ENCODE assay signal across 22 mouse cellular contexts in the genomic region with DNA sequence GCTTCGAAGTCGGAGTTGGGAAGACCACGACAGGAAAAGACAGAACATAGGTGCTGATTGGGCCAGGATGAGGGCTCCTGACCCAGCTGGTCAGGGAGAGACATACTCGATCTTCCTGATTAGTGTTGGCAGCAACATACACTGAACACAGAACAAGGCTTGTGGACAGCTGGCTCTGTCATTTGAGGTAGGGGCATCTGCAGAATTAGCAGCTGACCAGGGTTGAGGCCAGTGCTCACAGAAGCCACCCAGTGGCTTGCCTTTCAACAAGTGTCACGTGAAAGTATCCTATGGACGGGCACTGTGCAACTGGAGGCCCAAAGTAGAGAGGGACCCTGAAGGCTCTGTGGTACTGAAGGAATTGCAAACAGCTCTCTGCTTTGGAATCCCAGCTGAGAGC.
DNase-seq lines count a peak whose midpoint lies in the region; ATAC-seq and TF ChIP-seq lines count a peak whose summit lies in the region.
"Had no signal": no experiment of that assay in that cellular context is flagged by ENCODE, and none has a peak within 500 bp of the region (broad histone marks: within the 10 kb centered on the region; RNA-seq: fewer than 3 reads in every experiment).

No protein-coding gene starts in this region.

- H3K4me3 ChIP-seq in limb, embryonic 13.5 days, result no peak overlapping the region
- H3K4me3 ChIP-seq in limb, embryonic 10.5 days, result no peak overlapping the region
- H3K4me3 ChIP-seq in limb, embryonic 14.5 days (replicated peaks; ENCODE audit: low read length), result no peak overlapping the region
- H3K4me3 ChIP-seq in myocyte, result no peak overlapping the region
- H3K4me3 ChIP-seq: embryonic facial prominence, embryonic 12.5 days; embryonic facial prominence, embryonic 15.5 days; erythroblast, embryonic 14.5 days; forebrain, embryonic 10.5 days; forebrain, embryonic 12.5 days had no signal

- H3K9me3 ChIP-seq in limb, embryonic 13.5 days, result no peaks in the 10 kb centered on the region
- H3K9me3 ChIP-seq in limb, embryonic 10.5 days (replicated peaks), result no peaks in the 10 kb centered on the region
- no peaks in the 10 kb centered on the region for H3K9me3 ChIP-seq in limb, embryonic 14.5 days (ENCODE audit: control insufficient read depth, low read length)
- H3K9me3 ChIP-seq: embryonic facial prominence, embryonic 12.5 days; embryonic facial prominence, embryonic 15.5 days; forebrain, embryonic 12.5 days had no signal

- DNase-seq in limb, embryonic 10.5 days (ENCODE audit: low spot score), result no peak
- no peak for DNase-seq in limb, embryonic 14.5 days (ENCODE audit: low spot score)
- DNase-seq in left cerebral cortex, adult 11 months (ENCODE audit: low spot score), result no peak
- DNase-seq: adrenal gland, adult 2 months; adrenal gland, postnatal 10 days; adrenal gland, postnatal 25 days; cerebellum, adult 11 months; cerebellum, adult 18-20 months; cerebellum, adult 8-10 months; cerebellum, adult 9-11 months; cerebellum, postnatal 14 days; cerebellum, postnatal 36 days; embryo, embryonic 11 days had no signal

- no peaks in the 10 kb centered on the region for H3K36me3 ChIP-seq in limb, embryonic 13.5 days
- H3K36me3 ChIP-seq in limb, embryonic 10.5 days, result peaks cover under 1% of the 10 kb centered on the region; the same call in 1 of the 2 replicates
- no peaks in the 10 kb centered on the region for H3K36me3 ChIP-seq in limb, embryonic 14.5 days (ENCODE audit: control insufficient read depth, insufficient read depth, low read length)
- no peaks in the 10 kb centered on the region for H3K36me3 ChIP-seq in myocyte (ENCODE audit: control insufficient read depth, insufficient read depth)
- H3K36me3 ChIP-seq: embryonic facial prominence, embryonic 12.5 days; embryonic facial prominence, embryonic 15.5 days; forebrain, embryonic 10.5 days; forebrain, embryonic 12.5 days had no signal

- WGBS in limb, embryonic 13.5 days, result 75% methylated on average over 6 of the region's 6 CpGs
- 79% methylated on average over 6 of the region's 6 CpGs for WGBS in limb, embryonic 10.5 days
- 77% methylated on average over 6 of the region's 6 CpGs for WGBS in limb, embryonic 14.5 days

- no peak overlapping the region for H3K9ac ChIP-seq in limb, embryonic 13.5 days
- H3K9ac ChIP-seq in limb, embryonic 14.5 days (ENCODE audit: low read depth, low read length, severe bottlenecking), result no peak overlapping the region
- H3K9ac ChIP-seq: embryonic facial prominence, embryonic 12.5 days; embryonic facial prominence, embryonic 15.5 days; forebrain, embryonic 12.5 days had no signal

- H3K4me1 ChIP-seq in limb, embryonic 13.5 days, result peaks cover 57% of the 10 kb centered on the region
- peaks cover 44% of the 10 kb centered on the region for H3K4me1 ChIP-seq in limb, embryonic 10.5 days
- peaks cover 37% of the 10 kb centered on the region for H3K4me1 ChIP-seq in limb, embryonic 14.5 days (ENCODE audit: control insufficient read depth, insufficient read depth, low read length)

- no peak overlapping the region for H3K27ac ChIP-seq in limb, embryonic 13.5 days
- no peak overlapping the region for H3K27ac ChIP-seq in limb, embryonic 10.5 days
- no peak overlapping the region for H3K27ac ChIP-seq in limb, embryonic 14.5 days (replicated peaks; ENCODE audit: low read depth, low read length)
- H3K27ac ChIP-seq: embryonic facial prominence, embryonic 12.5 days; embryonic facial prominence, embryonic 15.5 days; forebrain, embryonic 10.5 days; forebrain, embryonic 12.5 days had no signal

- no peak for TF ChIP-seq POLR2A in limb, embryonic 14.5 days (IDR thresholded peaks at IDR 0.05; ENCODE audit: borderline replicate concordance, extremely low read depth, insufficient read depth, insufficient read length)
- no peak for TF ChIP-seq POLR2A in myocyte (IDR thresholded peaks at IDR 0.05; ENCODE audit: insufficient read length, low read depth)

- no peak overlapping the region for H3K4me2 ChIP-seq in limb, embryonic 13.5 days (replicated peaks)
- no peak overlapping the region for H3K4me2 ChIP-seq in limb, embryonic 14.5 days (replicated peaks; ENCODE audit: low read depth, low read length, severe bottlenecking)
- no peak overlapping the region for H3K4me2 ChIP-seq in myocyte (ENCODE audit: low read depth)
- H3K4me2 ChIP-seq: embryonic facial prominence, embryonic 12.5 days; embryonic facial prominence, embryonic 15.5 days; forebrain, embryonic 12.5 days had no signal

- H3ac ChIP-seq in myocyte (ENCODE audit: control insufficient read depth, insufficient read length), result no peak overlapping the region

- peak; percentile 24; the same call in 1 of the 2 replicates for ATAC-seq in limb, embryonic 13.5 days (ENCODE audit: low FRiP score, low read depth)
- peak; percentile 36 for ATAC-seq in limb, embryonic 14.5 days (ENCODE audit: low FRiP score, low read depth)
- ATAC-seq: forebrain, embryonic 14.5 days; forebrain, embryonic 16.5 days had no signal

- H3K79me2 ChIP-seq in myocyte (ENCODE audit: control insufficient read depth, insufficient read depth), result no peaks in the 10 kb centered on the region

- H3K27me3 ChIP-seq in limb, embryonic 13.5 days, result peaks cover 55% of the 10 kb centered on the region
- H3K27me3 ChIP-seq in limb, embryonic 10.5 days (ENCODE audit: low read depth, poor library complexity, severe bottlenecking), result peaks cover 74% of the 10 kb centered on the region
- H3K27me3 ChIP-seq in limb, embryonic 14.5 days (ENCODE audit: control insufficient read depth, insufficient read depth, low read length), result peaks cover 33% of the 10 kb centered on the region
- H3K27me3 ChIP-seq in myocyte (ENCODE audit: control insufficient read depth, insufficient read depth, insufficient read length), result peaks cover 16% of the 10 kb centered on the region

TF ChIP-seq in myocyte, 11 proteins besides CTCF, POLR2A, EP300 and RAD21:
- TF ChIP-seq CEBPB (IDR thresholded peaks at IDR 0.05; ENCODE audit: insufficient read depth, poor library complexity, severe bottlenecking) (no peak), MYOG (IDR thresholded peaks at IDR 0.05; ENCODE audit: control insufficient read depth in 1 of 3, insufficient read depth in 1 of 3, insufficient read length in 2 of 3, low read depth in 2 of 3) (peak in 1 of 3 experiments; percentile 73), SRF (IDR thresholded peaks at IDR 0.05; ENCODE audit: control insufficient read depth, insufficient read length, low read depth) (no peak), USF1 (IDR thresholded peaks at IDR 0.05; ENCODE audit: low read depth) (no peak), TCF12 (IDR thresholded peaks at IDR 0.05; ENCODE audit: insufficient read depth, poor library complexity, severe bottlenecking) (no peak), MYOD1 (IDR thresholded peaks at IDR 0.05; ENCODE audit: control insufficient read depth in 1 of 3, insufficient read length in 2 of 3, low read depth in 2 of 3) (peak in 2 of 3 experiments; percentile 34 to 83)
